Comparison of ENCODE assay signal across 9 mouse cellular contexts in genomic region chr19:45780350-45780915, GRCm38 (mm10). TPM values are rescaled to one million over a fixed set of nuclear protein-coding genes. Genes with fewer than 3 reads are reported as not detected.
DNase-seq lines count a peak whose midpoint lies in the region; ATAC-seq and TF ChIP-seq lines count a peak whose summit lies in the region.
"Had no signal": no experiment of that assay in that cellular context is flagged by ENCODE, and none has a peak within 500 bp of the region (broad histone marks: within the 10 kb centered on the region; RNA-seq: fewer than 3 reads in every experiment).

No protein-coding gene starts in this region.

- TF ChIP-seq CTCF in left cerebral cortex, adult 2 months (IDR thresholded peaks at IDR 0.05): no peak
- TF ChIP-seq CTCF in hindbrain, postnatal 0 days (IDR thresholded peaks at IDR 0.05; ENCODE audit: low read depth): no peak

- no peak overlapping the region for H3ac ChIP-seq in myocyte (ENCODE audit: control insufficient read depth, insufficient read length)

- H3K9me3 ChIP-seq in embryonic facial prominence, embryonic 12.5 days: no peaks in the 10 kb centered on the region
- H3K9me3 ChIP-seq in hindbrain, postnatal 0 days (ENCODE audit: low read length): no peaks in the 10 kb centered on the region

- no peak for DNase-seq in left cerebral cortex, adult 2 months (ENCODE audit: extremely low spot score in 1 of 2, low spot score in 2 of 2)
- DNase-seq in left cerebral cortex, postnatal 14 days (ENCODE audit: low spot score in 2 of 2): no peak
- no peak for DNase-seq in hindbrain, postnatal 0 days (ENCODE audit: low spot score)
- DNase-seq in left cerebral cortex, postnatal 4 days: no peak
- no peak for DNase-seq in kidney, adult 11 months

- ATAC-seq in embryonic facial prominence, embryonic 12.5 days (ENCODE audit: insufficient number of reproducible peaks, insufficient read depth, low FRiP score, low TSS enrichment): no peak
- no peak for ATAC-seq in hindbrain, postnatal 0 days
- ATAC-seq in activated CD4-positive, CD25-positive, alpha-beta regulatory T cell, adult 4 months: no peak

- 89% methylated on average over 13 of the region's 13 CpGs for WGBS in embryonic facial prominence, embryonic 12.5 days
- 82% methylated on average over 13 of the region's 13 CpGs for WGBS in hindbrain, postnatal 0 days

- peak overlapping the region; percentile 70 for H3K4me2 ChIP-seq in embryonic facial prominence, embryonic 12.5 days (replicated peaks)
- peak overlapping the region; percentile 76 for H3K4me2 ChIP-seq in hindbrain, postnatal 0 days (ENCODE audit: low read depth, low read length)
- peak overlapping the region; percentile 88 for H3K4me2 ChIP-seq in myocyte (ENCODE audit: low read depth)

- H3K36me3 ChIP-seq in embryonic facial prominence, embryonic 12.5 days: peaks cover 47% of the 10 kb centered on the region
- H3K36me3 ChIP-seq in hindbrain, postnatal 0 days (ENCODE audit: insufficient read depth, low read length): peaks cover 24% of the 10 kb centered on the region
- peaks cover 33% of the 10 kb centered on the region for H3K36me3 ChIP-seq in myocyte (ENCODE audit: control insufficient read depth, insufficient read depth)

- H3K9ac ChIP-seq in embryonic facial prominence, embryonic 12.5 days: no peak overlapping the region
- no peak overlapping the region for H3K9ac ChIP-seq in hindbrain, postnatal 0 days (replicated peaks; ENCODE audit: low read length)

- no peak overlapping the region for H3K27ac ChIP-seq in left cerebral cortex, adult 2 months
- H3K27ac ChIP-seq in embryonic facial prominence, embryonic 12.5 days: no peak overlapping the region
- H3K27ac ChIP-seq in hindbrain, postnatal 0 days: no peak overlapping the region

- intact Hi-C loops in left cerebral cortex, adult 2 months (cut with DNase I): no loop called here
- intact Hi-C loops in left cerebral cortex, postnatal 14 days (cut with DNase I): no loop called here
- intact Hi-C loops in left cerebral cortex, postnatal 4 days (cut with DNase I): no loop called here

- H3K27me3 ChIP-seq in embryonic facial prominence, embryonic 12.5 days: no peaks in the 10 kb centered on the region
- H3K27me3 ChIP-seq in hindbrain, postnatal 0 days (ENCODE audit: insufficient read depth, low read length): no peaks in the 10 kb centered on the region
- no peaks in the 10 kb centered on the region for H3K27me3 ChIP-seq in myocyte (ENCODE audit: control insufficient read depth, insufficient read depth, insufficient read length)

- peak overlapping the region; percentile 78 for H3K4me3 ChIP-seq in left cerebral cortex, adult 2 months
- H3K4me3 ChIP-seq in embryonic facial prominence, embryonic 12.5 days: 0 out of 2 replicates have a peak overlapping the region, but pooled peaks have one; percentile 5
- no peak overlapping the region for H3K4me3 ChIP-seq in hindbrain, postnatal 0 days (ENCODE audit: low read length)
- H3K4me3 ChIP-seq in myocyte: no peak overlapping the region

- no peak for TF ChIP-seq POLR2A in myocyte (IDR thresholded peaks at IDR 0.05; ENCODE audit: insufficient read length, low read depth)

- H3K4me1 ChIP-seq in embryonic facial prominence, embryonic 12.5 days: peaks cover 20% of the 10 kb centered on the region
- 0 out of 2 replicates have a peak, but pooled peaks cover 11% of the 10 kb centered on the region for H3K4me1 ChIP-seq in hindbrain, postnatal 0 days (ENCODE audit: insufficient read depth, low read length)

- H3K79me2 ChIP-seq in myocyte (ENCODE audit: control insufficient read depth, insufficient read depth): peaks cover 59% of the 10 kb centered on the region

TF ChIP-seq in myocyte, 11 proteins besides CTCF, POLR2A, EP300 and RAD21:
- TF ChIP-seq TCF12 (IDR thresholded peaks at IDR 0.05; ENCODE audit: insufficient read depth, poor library complexity, severe bottlenecking): no peak
- TF ChIP-seq CEBPB (IDR thresholded peaks at IDR 0.05; ENCODE audit: insufficient read depth, poor library complexity, severe bottlenecking): no peak
- TF ChIP-seq REST (IDR thresholded peaks at IDR 0.05; ENCODE audit: insufficient read depth, insufficient read length): no peak
- no peak for TF ChIP-seq TCF3 (IDR thresholded peaks at IDR 0.05; ENCODE audit: insufficient read length, low read depth)
- TF ChIP-seq SRF (IDR thresholded peaks at IDR 0.05; ENCODE audit: control insufficient read depth, insufficient read length, low read depth): no peak
- no peak for TF ChIP-seq E2F4 (IDR thresholded peaks at IDR 0.05; ENCODE audit: insufficient read depth)
- no peak for TF ChIP-seq MAX (IDR thresholded peaks at IDR 0.05; ENCODE audit: low read depth)
- TF ChIP-seq MYOD1 (IDR thresholded peaks at IDR 0.05; ENCODE audit: control insufficient read depth in 1 of 3, insufficient read length in 2 of 3, low read depth in 2 of 3): no peak
- no peak for TF ChIP-seq MYOG (IDR thresholded peaks at IDR 0.05; ENCODE audit: control insufficient read depth in 1 of 3, insufficient read depth in 1 of 3, insufficient read length in 2 of 3, low read depth in 2 of 3)
- TF ChIP-seq USF1 (IDR thresholded peaks at IDR 0.05; ENCODE audit: low read depth): no peak
- no peak for TF ChIP-seq POLR2AphosphoS2 (IDR thresholded peaks at IDR 0.05; ENCODE audit: insufficient read length, low read depth)

RNA-seq across cellular contexts. Expression of gene Mgea5, which starts 3.2 kb away (rescaled TPM):
- 100 to 1,000 TPM; 164 to 176 TPM for total RNA-seq in left cerebral cortex, adult 2 months (2021)
- total RNA-seq in left cerebral cortex, postnatal 14 days (2021): 100 to 1,000 TPM; 132 to 136 TPM
- 85.8 and 91.9 TPM in 2 replicates for polyA plus RNA-seq in embryonic facial prominence, embryonic 12.5 days (2016; fragmentation: Nextera tagmentation; extraction: Ambion mirVana)
- 135 and 154 TPM in 2 replicates for total RNA-seq in hindbrain, postnatal 0 days (2014; rRNA removed)
- 74.2 and 78.0 TPM in 2 replicates for polyA plus RNA-seq in hindbrain, postnatal 0 days (2015; fragmentation: Nextera tagmentation; extraction: Ambion mirVana)
- polyA plus RNA-seq in myocyte (2012; fragmentation: generic; extraction: Trizol): 27.1 TPM
- 100 to 1,000 TPM; 146 to 151 TPM for polyA plus RNA-seq in activated CD4-positive, CD25-positive, alpha-beta regulatory T cell, adult 4 months (2017; shearing (Covaris generic))
- total RNA-seq in left cerebral cortex, postnatal 4 days (2021): 100 to 1,000 TPM; 207 to 210 TPM

RNA-seq across cellular contexts. Expression of gene Npm3, which starts 31.0 kb away (rescaled TPM):
- 1 to 10 TPM; 4.1 to 6.8 TPM for total RNA-seq in left cerebral cortex, adult 2 months (2021)
- 1 to 10 TPM; 6.8 to 7.6 TPM for total RNA-seq in left cerebral cortex, postnatal 14 days (2021)
- 13.2 and 15.0 TPM in 2 replicates for polyA plus RNA-seq in embryonic facial prominence, embryonic 12.5 days (2016; fragmentation: Nextera tagmentation; extraction: Ambion mirVana)
- total RNA-seq in hindbrain, postnatal 0 days (2014; rRNA removed): 23.6 and 35.7 TPM in 2 replicates
- polyA plus RNA-seq in hindbrain, postnatal 0 days (2015; fragmentation: Nextera tagmentation; extraction: Ambion mirVana): 5.6 and 8.1 TPM in 2 replicates
- 97.2 TPM for polyA plus RNA-seq in myocyte (2012; fragmentation: generic; extraction: Trizol)
- polyA plus RNA-seq in activated CD4-positive, CD25-positive, alpha-beta regulatory T cell, adult 4 months (2017; shearing (Covaris generic)): 10 to 100 TPM; 26.7 to 70.7 TPM
- 10 to 100 TPM; 26.3 to 31.6 TPM for total RNA-seq in left cerebral cortex, postnatal 4 days (2021)

RNA-seq across cellular contexts. Expression of gene Kcnip2, which starts 35.4 kb away (rescaled TPM):
- 100 to 1,000 TPM; 142 to 170 TPM for total RNA-seq in left cerebral cortex, adult 2 months (2021)
- 100 to 1,000 TPM; 129 to 143 TPM for total RNA-seq in left cerebral cortex, postnatal 14 days (2021)
- 1.1 and 1.4 TPM in 2 replicates for polyA plus RNA-seq in embryonic facial prominence, embryonic 12.5 days (2016; fragmentation: Nextera tagmentation; extraction: Ambion mirVana)
- total RNA-seq in hindbrain, postnatal 0 days (2014; rRNA removed): 17.8 and 30.3 TPM in 2 replicates
- 16.5 and 17.8 TPM in 2 replicates for polyA plus RNA-seq in hindbrain, postnatal 0 days (2015; fragmentation: Nextera tagmentation; extraction: Ambion mirVana)
- 0.04 TPM for polyA plus RNA-seq in myocyte (2012; fragmentation: generic; extraction: Trizol)
- polyA plus RNA-seq in activated CD4-positive, CD25-positive, alpha-beta regulatory T cell, adult 4 months (2017; shearing (Covaris generic)): 1 to 10 TPM; 8.1 to 9.3 TPM
- total RNA-seq in left cerebral cortex, postnatal 4 days (2021): 10 to 100 TPM; 61.2 to 67.7 TPM

RNA-seq across cellular contexts. Expression of gene Fgf8, which starts 37.7 kb away (rescaled TPM):
- not detected for total RNA-seq in left cerebral cortex, adult 2 months (2021)
- total RNA-seq in left cerebral cortex, postnatal 14 days (2021): not detected
- polyA plus RNA-seq in embryonic facial prominence, embryonic 12.5 days (2016; fragmentation: Nextera tagmentation; extraction: Ambion mirVana): 3.5 and 6.1 TPM in 2 replicates
- 1.8 and 2.6 TPM in 2 replicates for total RNA-seq in hindbrain, postnatal 0 days (2014; rRNA removed)
- 1.1 and 1.3 TPM in 2 replicates for polyA plus RNA-seq in hindbrain, postnatal 0 days (2015; fragmentation: Nextera tagmentation; extraction: Ambion mirVana)
- not detected for polyA plus RNA-seq in myocyte (2012; fragmentation: generic; extraction: Trizol)
- polyA plus RNA-seq in activated CD4-positive, CD25-positive, alpha-beta regulatory T cell, adult 4 months (2017; shearing (Covaris generic)): not detected
- not detected for total RNA-seq in left cerebral cortex, postnatal 4 days (2021)
- total RNA-seq: left cerebral cortex, postnatal 25 days had no signal

Comparison
In these comparisons a context has a peak if more than half of its experiments do, and no peak if none do; other contexts are left out.
1. H3K4me3 ChIP-seq: peak in left cerebral cortex, adult 2 months (single experiment) and embryonic facial prominence, embryonic 12.5 days (single experiment); none in hindbrain, postnatal 0 days (single experiment) and myocyte (single experiment).
2. Peak in every context shown above with its lines, with median percentiles within 50 percentile points of each other: H3K4me2 ChIP-seq.